Mouse (Mus musculus) adipose tissue, adult 10 weeks (tissue): Measurements from ENCODE around the gene Chrd. TPM values are rescaled to one million over a fixed set of nuclear protein-coding genes. Genes with fewer than 3 reads are reported as not detected.

ENCODE experiments used
- polyA plus RNA-seq: library from polyadenylated mRNA; stranded (reverse); fragments of 350-450 nt; fragmentation: Illumina TruSeq; extraction: RNeasy Lipid Tissue Mini Kit (QIAGEN cat#74804); gene quantifications from one replicate; pipeline ENCODE4 v1.2.3, GENCODE M21; 2014; ENCODE audit warnings: low read depth, low replicate concordance

The Chrd gene
- 11.6 TPM for polyA plus RNA-seq

DNA sequence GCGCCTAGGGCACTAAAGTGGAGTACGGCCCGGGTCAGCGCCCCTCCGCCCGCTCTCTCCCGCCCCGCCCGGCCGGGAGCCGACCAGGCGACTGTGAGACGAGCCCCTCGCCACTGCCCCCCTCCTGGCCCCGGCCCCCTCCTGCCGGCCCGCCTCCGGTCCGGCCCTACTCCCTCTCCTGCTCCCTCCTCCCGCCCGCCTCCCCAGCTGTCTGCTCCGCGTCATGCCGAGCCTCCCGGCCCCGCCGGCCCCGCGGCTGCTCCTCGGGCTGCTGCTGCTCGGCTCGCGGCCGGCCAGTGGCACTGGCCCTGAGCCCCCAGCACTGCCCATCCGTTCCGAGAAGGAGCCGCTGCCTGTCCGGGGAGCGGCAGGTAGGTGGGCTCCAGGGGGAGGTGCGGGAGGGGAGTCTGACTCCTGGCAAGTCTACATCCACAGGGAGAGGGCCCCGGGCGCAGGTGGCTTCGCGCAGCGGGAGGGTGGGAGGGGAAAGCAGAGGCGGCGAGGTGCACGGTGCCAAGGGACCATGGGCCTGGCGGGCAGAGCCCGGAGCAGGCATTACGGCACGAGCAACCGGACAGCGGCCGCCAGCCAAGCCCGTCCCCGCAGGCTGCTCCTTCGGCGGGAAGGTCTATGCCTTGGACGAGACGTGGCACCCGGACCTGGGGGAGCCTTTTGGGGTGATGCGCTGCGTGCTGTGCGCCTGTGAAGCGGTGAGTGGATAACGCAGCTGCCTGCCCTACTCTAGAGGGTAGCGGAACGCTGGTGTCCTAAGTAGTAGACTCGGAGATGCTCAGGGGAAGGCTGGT, at the start of gene Chrd:
Chrd (plus strand) TSS at position 203 of the 806 bp plus-strand sequence.

DNA sequence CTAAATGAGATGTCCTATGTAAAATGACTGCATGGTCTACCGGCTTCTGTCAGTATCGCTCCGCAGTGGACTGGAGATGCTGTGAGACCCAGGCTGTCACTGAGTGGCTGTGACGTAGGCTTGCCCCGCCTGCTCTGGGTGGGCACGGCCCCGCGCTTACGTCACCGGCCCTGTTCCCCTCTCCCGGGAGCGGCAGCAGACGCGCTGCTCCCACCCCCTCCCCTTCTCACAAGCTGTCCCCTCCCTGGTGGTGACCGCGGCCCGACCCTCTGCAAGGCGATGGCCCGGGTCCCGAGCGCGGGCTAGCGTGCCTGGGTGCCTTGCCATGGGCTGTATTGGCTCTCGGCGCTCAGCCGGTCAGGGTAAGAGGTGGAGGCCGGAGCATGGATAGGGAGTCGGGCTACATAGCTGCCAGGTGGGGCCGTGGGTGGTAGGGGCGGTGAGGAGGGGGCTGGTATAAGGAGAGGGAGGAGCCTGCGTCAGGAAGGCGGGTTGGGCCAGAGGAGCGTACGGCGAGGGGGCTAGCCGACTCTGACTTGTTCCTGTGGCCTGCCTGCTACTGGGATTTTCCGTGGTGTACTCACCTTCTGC, 39.7 kb upstream of the Chrd start, which contains the start of gene Fam131a:
Fam131a (plus strand) TSS at position 131 of the 591 bp plus-strand sequence.

DNA sequence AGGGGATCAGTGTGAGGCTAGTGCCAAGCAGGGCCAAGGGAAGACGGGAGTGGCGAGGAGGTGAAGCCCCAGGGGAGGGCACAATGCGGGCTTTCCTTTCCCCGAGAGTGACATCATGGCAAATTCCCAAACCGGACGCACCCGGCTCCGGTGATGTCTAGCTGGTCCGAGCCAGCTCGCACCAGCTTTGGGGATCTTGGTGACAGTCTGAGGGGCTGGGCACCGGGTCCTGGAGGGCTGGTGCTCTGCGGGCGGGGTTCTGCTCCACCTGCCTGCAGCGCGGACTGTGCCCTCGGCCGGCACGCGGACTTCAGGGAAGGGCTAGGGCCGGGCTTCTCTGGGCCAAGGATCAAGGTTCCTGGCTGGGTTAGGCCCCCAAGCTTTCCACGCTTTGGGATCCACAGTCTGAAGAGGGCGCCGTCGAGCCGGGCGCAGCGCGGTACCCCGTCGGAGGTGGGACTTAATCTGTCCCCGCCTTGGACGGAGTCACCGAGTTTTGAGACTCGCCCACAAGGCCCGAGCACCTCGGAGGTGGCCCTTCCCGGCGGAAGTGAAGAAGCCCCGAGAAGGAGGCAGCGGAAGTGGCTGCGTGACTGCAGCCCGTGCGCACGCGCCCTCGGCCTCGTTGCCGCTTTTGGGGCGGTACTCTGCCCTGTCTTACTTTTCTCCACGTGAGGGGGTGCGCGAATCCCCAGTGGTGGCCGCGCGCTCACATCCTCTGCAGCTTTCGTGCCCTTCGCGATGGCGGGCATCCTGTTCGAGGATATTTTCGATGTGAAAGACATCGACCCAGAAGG, 15.5 kb upstream of the Chrd start, which contains the start of the genes Polr2h and Clcn2:
Polr2h (plus strand) TSS at position 485 of the 797 bp plus-strand sequence.
Clcn2 (minus strand) TSS at position 566 of the 797 bp plus-strand sequence.

DNA sequence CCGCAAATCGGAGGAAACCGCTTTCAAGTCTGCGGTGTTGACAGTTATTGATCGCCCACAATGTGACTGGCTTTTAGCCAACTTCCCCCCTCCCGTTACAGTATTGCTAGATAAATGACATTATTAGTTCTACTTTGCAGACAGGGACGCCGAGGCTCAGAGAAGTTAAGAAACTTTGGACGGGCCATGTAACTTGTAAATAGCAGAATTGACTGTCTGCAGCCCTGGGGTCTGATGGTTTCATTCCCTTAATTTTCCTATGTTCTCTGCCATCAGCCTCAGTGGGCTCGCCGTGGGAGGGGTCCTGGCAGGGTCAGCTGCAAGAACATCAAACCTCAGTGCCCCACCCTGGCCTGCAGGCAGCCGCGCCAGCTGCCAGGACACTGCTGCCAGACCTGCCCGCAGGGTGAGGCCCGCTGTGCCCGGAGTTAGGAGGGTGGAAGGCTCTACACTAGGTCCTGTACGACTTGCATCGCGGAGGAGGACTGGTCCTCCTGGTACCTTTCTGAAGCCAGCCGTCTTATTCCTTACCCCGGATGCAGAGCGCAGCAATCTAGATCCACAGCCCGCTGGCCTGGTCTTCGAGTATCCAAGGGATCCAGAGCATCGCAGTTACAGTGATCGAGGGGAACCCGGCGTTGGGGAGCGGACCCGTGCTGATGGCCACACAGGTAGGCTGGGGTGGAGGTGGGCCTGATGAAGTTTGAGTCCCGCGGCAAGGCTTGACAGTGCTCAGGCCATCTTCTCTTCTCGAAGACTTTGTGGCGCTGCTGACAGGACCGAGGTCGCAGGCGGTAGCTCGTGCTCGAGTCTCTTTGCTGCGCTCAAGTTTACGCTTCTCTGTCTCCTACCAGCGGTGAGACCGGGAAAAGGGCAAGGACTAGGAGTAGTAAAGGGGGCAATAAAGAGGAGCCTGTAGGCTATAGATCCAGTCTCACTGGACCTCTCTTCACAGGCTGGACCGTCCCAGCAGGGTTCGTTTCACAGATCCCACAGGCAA, 1.1 kb downstream of the Chrd start, which contains the start of gene Thpo:
Thpo (minus strand) TSS at position 781 of the 1,000 bp plus-strand sequence.

Other genes starting within 250 kb of the Chrd start
- 41.3 TPM for gene Eif2b5, start 234.3 kb upstream of the Chrd start, polyA plus RNA-seq
- gene Dvl3, start 216.1 kb upstream of the Chrd start, polyA plus RNA-seq = 25.8 TPM
- gene Ap2m1, start 197.6 kb upstream of the Chrd start, polyA plus RNA-seq = 227 TPM
- 46.9 TPM for gene Abcf3, start 184.6 kb upstream of the Chrd start, polyA plus RNA-seq
- not detected for gene Vwa5b2, start 143.7 kb upstream of the Chrd start, polyA plus RNA-seq
- 6.9 TPM for gene Eef1akmt4, start 121.5 kb upstream of the Chrd start, polyA plus RNA-seq
- not detected for gene Gm49333, start 121.5 kb upstream of the Chrd start, polyA plus RNA-seq
- gene Alg3, start 121.4 kb upstream of the Chrd start, polyA plus RNA-seq = 13.1 TPM
- 2.3 TPM for gene Camk2n2, start 111.8 kb upstream of the Chrd start, polyA plus RNA-seq
- not detected for gene Ece2, start 103.3 kb upstream of the Chrd start, polyA plus RNA-seq
- 114 TPM for gene Psmd2, start 81.5 kb upstream of the Chrd start, polyA plus RNA-seq
- gene Eif4g1, start 64.8 kb upstream of the Chrd start, polyA plus RNA-seq = 227 TPM
- gene Fam131a, start 39.9 kb upstream of the Chrd start, polyA plus RNA-seq = 11.1 TPM
- gene Polr2h, start 15.5 kb upstream of the Chrd start, polyA plus RNA-seq = 26.1 TPM
- 10.9 TPM for gene Clcn2, start 15.4 kb upstream of the Chrd start, polyA plus RNA-seq
- gene Thpo, start 1.4 kb downstream of the Chrd start, polyA plus RNA-seq = 4.3 TPM